Mouse (Mus musculus): ENCODE measurements around the gene Prep. TPM values are rescaled to one million over a fixed set of nuclear protein-coding genes. Genes with fewer than 3 reads are reported as not detected.
A peak's percentile ranks its signal among the peaks of the same experiment; 100 is the strongest.

The Prep gene
- polyA plus RNA-seq (2012; rRNA removed) = 1.8 and 2.1 TPM in 2 replicates

DNA sequence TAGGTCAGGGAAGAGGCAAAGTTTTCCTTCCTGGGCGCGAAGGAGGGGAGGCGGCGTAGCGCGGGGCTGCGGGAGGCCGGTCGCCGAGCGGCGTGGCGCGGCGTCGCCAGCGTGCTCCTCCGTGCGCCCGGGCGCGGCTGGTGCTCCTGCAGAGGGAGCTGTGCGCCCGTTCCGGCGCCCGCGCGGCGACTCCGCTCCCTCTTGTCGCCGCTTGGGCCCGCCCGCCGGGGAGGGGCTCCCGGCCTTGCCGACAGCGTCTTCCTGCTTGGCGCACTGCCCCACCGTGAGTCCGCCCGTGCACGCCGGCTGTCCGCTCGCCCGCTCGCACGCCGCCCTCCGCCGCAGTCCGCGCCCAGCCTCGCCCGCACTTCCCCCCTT is at the start of gene Prep:
Gene Prep (plus strand): TSS at position 273 of the 378 bp plus-strand sequence.
- Histone ChIP-seq H3K4me3 (ENCODE audit: control insufficient read depth, low read depth, low read length) (peak within 1 kb of the TSS; percentile 95), H3K27ac (ENCODE audit: control insufficient read depth, insufficient read depth, low read depth, low read length) (peak within 1 kb of the TSS; percentile 91), H3K36me3 (ENCODE audit: control insufficient read depth, insufficient read depth, low read length) (no peaks in the 10 kb centered on the region), H3K27me3 (ENCODE audit: control insufficient read depth, insufficient read depth, low read length) (no peaks in the 10 kb centered on the region), H3K4me1 (ENCODE audit: control insufficient read depth, insufficient read depth, low read length) (peaks cover 7% of the 10 kb centered on the region; the same call in 1 of the 2 replicates)
- peak; percentile 46; the same call in 1 of the 2 replicates for TF ChIP-seq POLR2A (IDR thresholded peaks at IDR 0.05; ENCODE audit: control insufficient read depth, low read depth, low read length)
- peak; percentile 18; the same call in 1 of the 2 replicates for TF ChIP-seq CTCF (IDR thresholded peaks at IDR 0.05; ENCODE audit: control insufficient read depth, insufficient read depth, insufficient replicate concordance, low read depth, low read length)

DNA sequence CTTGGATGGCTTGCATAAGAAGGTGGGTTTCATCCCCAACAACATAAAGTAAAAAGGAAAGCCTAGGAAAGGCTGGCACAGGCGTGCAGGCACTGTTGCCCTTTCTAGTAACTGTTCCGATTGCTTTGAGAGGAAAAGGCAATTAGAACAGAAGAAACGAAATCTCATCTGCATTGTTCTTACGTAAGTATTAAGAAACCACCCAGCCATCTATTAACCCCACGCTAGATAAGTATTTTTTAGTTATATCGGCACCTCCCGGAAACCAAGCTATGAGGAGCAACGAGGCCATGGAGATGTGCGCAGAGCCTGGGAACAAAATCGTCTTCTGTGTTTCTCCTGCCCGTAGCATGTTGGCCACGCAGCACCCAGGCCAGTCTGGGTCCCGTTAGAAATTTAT is 49.7 kb upstream of the Prep start:
- Histone ChIP-seq H3K4me3 (ENCODE audit: control insufficient read depth, low read depth, low read length) (peak overlapping the region; percentile 5; the same call in 1 of the 2 replicates), H3K4me1 (ENCODE audit: control insufficient read depth, insufficient read depth, low read length) (no peaks in the 10 kb centered on the region), H3K27ac (ENCODE audit: control insufficient read depth, insufficient read depth, low read depth, low read length) (no peak overlapping the region), H3K36me3 (ENCODE audit: control insufficient read depth, insufficient read depth, low read length) (no peaks in the 10 kb centered on the region), H3K27me3 (ENCODE audit: control insufficient read depth, insufficient read depth, low read length) (no peaks in the 10 kb centered on the region)
- TF ChIP-seq POLR2A (IDR thresholded peaks at IDR 0.05; ENCODE audit: control insufficient read depth, low read depth, low read length) = no peak
- no peak for TF ChIP-seq CTCF (IDR thresholded peaks at IDR 0.05; ENCODE audit: control insufficient read depth, insufficient read depth, insufficient replicate concordance, low read depth, low read length)

DNA sequence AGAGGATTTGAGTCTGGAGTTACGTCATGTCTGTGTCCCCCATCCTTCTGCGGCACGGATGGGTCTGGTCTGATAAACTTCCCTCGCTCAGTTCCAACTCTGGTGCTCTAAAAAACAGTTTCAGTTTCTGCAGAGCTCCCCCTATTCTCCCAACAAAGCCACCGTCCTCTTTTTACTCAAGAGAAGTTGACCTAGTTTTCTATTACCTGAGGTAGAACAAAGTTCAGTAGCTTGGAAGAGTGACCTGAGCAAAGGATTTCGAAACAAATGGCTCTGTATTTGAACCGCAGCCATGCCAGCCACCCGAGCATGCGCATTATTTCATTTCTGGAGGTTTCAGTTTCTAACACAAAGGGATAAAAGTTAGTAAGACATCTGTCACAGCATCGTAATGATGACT is 49.2 kb upstream of the Prep start:
- Histone ChIP-seq H3K4me3 (ENCODE audit: control insufficient read depth, low read depth, low read length) (peak overlapping the region; percentile 5), H3K27ac (ENCODE audit: control insufficient read depth, insufficient read depth, low read depth, low read length) (no peak overlapping the region), H3K27me3 (ENCODE audit: control insufficient read depth, insufficient read depth, low read length) (no peaks in the 10 kb centered on the region), H3K4me1 (ENCODE audit: control insufficient read depth, insufficient read depth, low read length) (no peaks in the 10 kb centered on the region), H3K36me3 (ENCODE audit: control insufficient read depth, insufficient read depth, low read length) (no peaks in the 10 kb centered on the region)
- TF ChIP-seq CTCF (IDR thresholded peaks at IDR 0.05; ENCODE audit: control insufficient read depth, insufficient read depth, insufficient replicate concordance, low read depth, low read length) (no peak), POLR2A (IDR thresholded peaks at IDR 0.05; ENCODE audit: control insufficient read depth, low read depth, low read length) (no peak)

DNA sequence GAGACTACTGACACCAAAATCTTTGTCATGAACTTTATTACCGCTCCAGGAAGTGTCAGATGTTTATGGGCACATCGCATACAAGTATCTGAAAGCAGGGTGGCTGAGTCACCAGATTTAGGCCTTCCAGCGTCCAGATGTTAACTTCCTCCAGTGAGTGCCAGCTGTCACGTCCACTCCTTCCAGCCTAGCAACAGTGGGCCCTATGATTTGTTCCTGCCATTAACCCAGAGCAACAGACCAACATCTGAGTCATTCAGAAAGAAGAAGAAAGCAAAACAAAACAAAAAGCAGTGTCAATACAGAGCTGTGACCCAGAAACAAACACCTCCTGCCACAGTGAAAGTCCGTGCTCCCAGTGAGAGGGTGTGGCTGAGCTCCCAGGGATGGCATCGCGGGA is 47.6 kb upstream of the Prep start:
- Histone ChIP-seq H3K27me3 (ENCODE audit: control insufficient read depth, insufficient read depth, low read length) (no peaks in the 10 kb centered on the region), H3K4me3 (ENCODE audit: control insufficient read depth, low read depth, low read length) (no peak overlapping the region), H3K36me3 (ENCODE audit: control insufficient read depth, insufficient read depth, low read length) (no peaks in the 10 kb centered on the region), H3K27ac (ENCODE audit: control insufficient read depth, insufficient read depth, low read depth, low read length) (no peak overlapping the region), H3K4me1 (ENCODE audit: control insufficient read depth, insufficient read depth, low read length) (no peaks in the 10 kb centered on the region)
- no peak for TF ChIP-seq CTCF (IDR thresholded peaks at IDR 0.05; ENCODE audit: control insufficient read depth, insufficient read depth, insufficient replicate concordance, low read depth, low read length)

DNA sequence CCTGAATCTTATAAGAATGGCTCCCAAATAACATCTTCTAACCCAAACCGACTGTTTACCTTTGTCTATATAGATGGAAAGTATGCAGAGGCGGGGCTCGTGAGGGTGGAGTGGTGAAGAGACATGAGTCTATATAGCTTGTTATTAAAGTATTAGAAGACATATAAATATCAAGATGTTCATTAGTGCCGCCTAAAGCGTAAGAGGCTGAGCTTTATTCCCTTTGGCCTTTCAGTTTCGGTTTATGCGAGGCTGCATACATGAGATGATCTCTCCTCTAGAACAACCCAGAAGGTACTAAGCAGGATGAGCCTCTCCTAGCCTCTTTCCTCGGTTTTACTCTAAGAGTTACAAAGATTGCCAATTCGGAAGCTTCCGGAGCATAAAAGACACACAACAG is 47.2 kb upstream of the Prep start:
- Histone ChIP-seq H3K27me3 (ENCODE audit: control insufficient read depth, insufficient read depth, low read length) (no peaks in the 10 kb centered on the region), H3K4me3 (ENCODE audit: control insufficient read depth, low read depth, low read length) (no peak overlapping the region), H3K4me1 (ENCODE audit: control insufficient read depth, insufficient read depth, low read length) (no peaks in the 10 kb centered on the region), H3K27ac (ENCODE audit: control insufficient read depth, insufficient read depth, low read depth, low read length) (no peak overlapping the region), H3K36me3 (ENCODE audit: control insufficient read depth, insufficient read depth, low read length) (no peaks in the 10 kb centered on the region)
- TF ChIP-seq CTCF (IDR thresholded peaks at IDR 0.05; ENCODE audit: control insufficient read depth, insufficient read depth, insufficient replicate concordance, low read depth, low read length) = no peak
- TF ChIP-seq POLR2A (IDR thresholded peaks at IDR 0.05; ENCODE audit: control insufficient read depth, low read depth, low read length) = no peak

DNA sequence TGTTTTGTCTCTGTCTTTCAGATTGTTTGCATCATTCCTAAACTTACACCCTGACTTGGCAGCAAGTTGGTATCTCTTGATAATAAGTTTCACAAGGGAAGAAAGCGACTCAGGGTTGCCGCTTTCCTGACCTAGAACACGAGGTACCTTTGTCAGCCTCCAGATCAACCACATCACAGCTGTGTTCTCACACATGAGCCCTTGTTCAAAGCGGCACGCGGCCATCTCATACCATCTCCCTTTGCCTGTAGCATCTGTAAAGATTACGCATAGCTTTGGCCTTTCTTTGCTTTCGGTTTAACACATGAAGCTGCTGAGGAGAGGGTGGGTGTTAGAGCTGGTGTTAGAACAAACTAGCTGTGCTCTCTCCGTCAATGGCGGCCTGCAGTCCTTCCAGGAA is 46.7 kb upstream of the Prep start:
- H3K36me3 ChIP-seq (ENCODE audit: control insufficient read depth, insufficient read depth, low read length) = no peaks in the 10 kb centered on the region
- no peaks in the 10 kb centered on the region for H3K4me1 ChIP-seq (ENCODE audit: control insufficient read depth, insufficient read depth, low read length)

DNA sequence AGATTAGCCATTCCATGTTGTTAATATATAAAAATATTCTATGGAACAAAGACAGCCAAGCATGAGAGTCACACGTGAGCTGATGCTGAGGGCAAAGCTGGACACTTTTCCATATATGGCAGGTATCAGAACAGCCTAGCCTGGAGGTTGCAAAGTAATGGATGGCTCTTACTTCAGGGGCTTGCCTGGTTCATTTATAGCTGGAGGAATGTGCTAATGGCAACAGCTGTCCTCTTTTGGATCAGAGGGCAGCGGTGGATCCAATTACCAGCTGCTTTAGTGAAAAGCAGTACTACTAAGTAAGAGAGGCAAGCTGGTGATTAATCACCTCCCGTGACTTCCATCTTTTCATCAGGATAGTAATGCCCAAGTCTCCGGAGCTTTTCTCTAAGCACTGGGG is 41.8 kb upstream of the Prep start:
- Histone ChIP-seq H3K36me3 (ENCODE audit: control insufficient read depth, insufficient read depth, low read length) (no peaks in the 10 kb centered on the region), H3K4me3 (ENCODE audit: control insufficient read depth, low read depth, low read length) (no peak overlapping the region), H3K4me1 (ENCODE audit: control insufficient read depth, insufficient read depth, low read length) (no peaks in the 10 kb centered on the region; the same call in 1 of the 2 replicates), H3K27me3 (ENCODE audit: control insufficient read depth, insufficient read depth, low read length) (no peaks in the 10 kb centered on the region), H3K27ac (ENCODE audit: control insufficient read depth, insufficient read depth, low read depth, low read length) (no peak overlapping the region)
- TF ChIP-seq POLR2A (IDR thresholded peaks at IDR 0.05; ENCODE audit: control insufficient read depth, low read depth, low read length) (no peak), CTCF (IDR thresholded peaks at IDR 0.05; ENCODE audit: control insufficient read depth, insufficient read depth, insufficient replicate concordance, low read depth, low read length) (no peak)

More for the DNA sequence above, 46.7 kb upstream of the Prep start:
- Histone ChIP-seq H3K27me3 (ENCODE audit: control insufficient read depth, insufficient read depth, low read length) (no peaks in the 10 kb centered on the region), H3K4me3 (ENCODE audit: control insufficient read depth, low read depth, low read length) (no peak overlapping the region), H3K27ac (ENCODE audit: control insufficient read depth, insufficient read depth, low read depth, low read length) (no peak overlapping the region)
- no peak for TF ChIP-seq POLR2A (IDR thresholded peaks at IDR 0.05; ENCODE audit: control insufficient read depth, low read depth, low read length)
- TF ChIP-seq CTCF (IDR thresholded peaks at IDR 0.05; ENCODE audit: control insufficient read depth, insufficient read depth, insufficient replicate concordance, low read depth, low read length) = no peak

DNA sequence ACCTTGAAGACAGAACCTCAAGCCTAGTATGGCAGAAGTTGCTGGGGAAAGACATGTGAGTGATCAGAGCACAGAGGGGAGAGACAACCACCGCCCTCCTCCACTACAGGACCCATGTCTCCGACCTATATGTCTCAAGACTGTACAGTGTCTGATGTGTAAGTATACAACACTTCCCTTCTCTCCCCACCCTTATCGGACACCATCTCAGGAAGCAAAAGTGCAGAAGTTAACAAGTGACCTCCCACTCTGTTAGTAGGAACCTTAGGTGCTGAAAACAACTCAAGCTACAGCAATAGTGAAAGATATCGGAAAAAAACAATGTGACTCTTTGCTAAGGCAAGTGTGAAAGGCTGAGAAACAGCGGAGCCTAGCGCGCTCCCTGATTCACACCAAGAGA is 40.1 kb upstream of the Prep start:
- Histone ChIP-seq H3K27me3 (ENCODE audit: control insufficient read depth, insufficient read depth, low read length) (no peaks in the 10 kb centered on the region), H3K4me3 (ENCODE audit: control insufficient read depth, low read depth, low read length) (no peak overlapping the region), H3K36me3 (ENCODE audit: control insufficient read depth, insufficient read depth, low read length) (no peaks in the 10 kb centered on the region), H3K27ac (ENCODE audit: control insufficient read depth, insufficient read depth, low read depth, low read length) (no peak overlapping the region), H3K4me1 (ENCODE audit: control insufficient read depth, insufficient read depth, low read length) (no peaks in the 10 kb centered on the region; the same call in 1 of the 2 replicates)
- no peak for TF ChIP-seq CTCF (IDR thresholded peaks at IDR 0.05; ENCODE audit: control insufficient read depth, insufficient read depth, insufficient replicate concordance, low read depth, low read length)

Measured in testis, adult 2 months (tissue).